Mouse (Mus musculus) megakaryocyte progenitor cell, adult 5-6 weeks (primary cell): ENCODE results near the gene Adra1b. TPM values are rescaled to one million over a fixed set of nuclear protein-coding genes. Genes with fewer than 3 reads are reported as not detected.

ENCODE experiments used
- ATAC-seq: replicated peaks from 2 replicates; pipeline ENCODE4 v1.8.0; 2016; ENCODE audit warnings: mild to moderate bottlenecking, moderate TSS enrichment, inconsistent platforms; ENCODE audit not compliant: poor library complexity
- total RNA-seq, 2 experiments: library from RNA; stranded (forward) in 1 of 2; stranded (reverse) in 1 of 2; fragments of 157-497, 149-512 nt in 1 of 2; fragments of 200-1000 nt in 1 of 2; gene quantifications; 2 replicates each; pipeline versions ENCODE4 v1.2.3 to v1.2.4; 2015 to 2017

The Adra1b gene
- total RNA-seq, 2 experiments from 2014 or later = not detected

GRCm38 (mm10) chr11:43823349-43823748, 77.7 kb downstream of the Adra1b start:
- ATAC-seq = no peak

GRCm38 (mm10) chr11:43820552-43821460, 80.2 kb downstream of the Adra1b start:
- ATAC-seq = no peak

GRCm38 (mm10) chr11:43817368-43817923, 83.6 kb downstream of the Adra1b start:
- ATAC-seq = no peak

- ATAC-seq = no peak
These were observed 88.5 kb downstream of the Adra1b start for GRCm38 (mm10) chr11:43812535-43812934.

GRCm38 (mm10) chr11:43807732-43808131, 93.3 kb downstream of the Adra1b start:
- no peak for ATAC-seq

GRCm38 (mm10) chr11:43795992-43796391, 105.0 kb downstream of the Adra1b start:
- ATAC-seq = no peak

- no peak for ATAC-seq
These were observed 110.6 kb downstream of the Adra1b start for GRCm38 (mm10) chr11:43790446-43790845.

GRCm38 (mm10) chr11:43783772-43784171, 117.2 kb downstream of the Adra1b start:
- peak; percentile 70 for ATAC-seq

- ATAC-seq = no peak
These were observed 117.9 kb downstream of the Adra1b start for GRCm38 (mm10) chr11:43783106-43783505.

- ATAC-seq = no peak
These were observed 121.5 kb downstream of the Adra1b start for GRCm38 (mm10) chr11:43779551-43779950.

- no peak for ATAC-seq
These were observed 124.7 kb downstream of the Adra1b start for GRCm38 (mm10) chr11:43776324-43776694.

- peak; percentile 55 for ATAC-seq
These were observed 125.3 kb downstream of the Adra1b start for GRCm38 (mm10) chr11:43775469-43776323.

GRCm38 (mm10) chr11:43773725-43774124, 127.3 kb downstream of the Adra1b start:
- no peak for ATAC-seq

GRCm38 (mm10) chr11:43770110-43770509, 130.9 kb downstream of the Adra1b start:
- ATAC-seq = no peak

- ATAC-seq = no peak
These were observed 133.3 kb downstream of the Adra1b start for GRCm38 (mm10) chr11:43767749-43768148.

GRCm38 (mm10) chr11:43766922-43767648, 133.9 kb downstream of the Adra1b start:
- peak; percentile 99 for ATAC-seq

GRCm38 (mm10) chr11:43758436-43758835, 142.6 kb downstream of the Adra1b start:
- ATAC-seq = no peak

- peak; percentile 56 for ATAC-seq
These were observed 145.6 kb downstream of the Adra1b start for GRCm38 (mm10) chr11:43755411-43755810.

- no peak for ATAC-seq
These were observed 146.4 kb downstream of the Adra1b start for GRCm38 (mm10) chr11:43754568-43754967.

- no peak for ATAC-seq
These were observed 149.5 kb downstream of the Adra1b start for GRCm38 (mm10) chr11:43751542-43751941.
